Mouse (Mus musculus) embryo, embryonic 11.5 days (tissue): ENCODE results near the gene Olfr56.
"Not testable (repeated sequence)": the region's sequence is repeated elsewhere in the genome, so short reads cannot be mapped to it uniquely, and the experiment has no call there.

ENCODE experiments used
- DNase-seq: peaks from one replicate; pipeline ENCODE4 v3.0.0-alpha.2; 2012; ENCODE audit warnings: low read depth, low spot score

The Olfr56 gene

DNA sequence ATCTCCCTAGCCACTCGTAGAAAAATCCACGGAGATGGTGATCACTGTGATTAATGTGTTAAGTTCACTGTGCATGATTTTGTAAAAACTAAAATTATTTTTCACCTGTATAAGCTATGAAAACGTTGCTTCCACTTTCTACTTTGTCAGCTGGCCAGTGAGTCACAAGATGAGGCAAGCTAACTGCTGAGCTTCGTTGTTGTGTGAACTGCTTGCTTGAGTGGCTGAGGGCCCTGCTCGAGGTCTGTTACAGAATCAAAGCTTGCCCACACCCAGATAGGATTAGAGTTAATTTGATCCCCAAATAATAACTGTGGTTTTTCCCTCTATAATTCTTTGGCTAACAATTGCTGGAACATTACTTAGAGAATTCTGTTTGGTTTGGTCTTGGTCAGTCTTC is 73.2 kb downstream of the Olfr56 start:
- not testable (repeated sequence) for DNase-seq

DNA sequence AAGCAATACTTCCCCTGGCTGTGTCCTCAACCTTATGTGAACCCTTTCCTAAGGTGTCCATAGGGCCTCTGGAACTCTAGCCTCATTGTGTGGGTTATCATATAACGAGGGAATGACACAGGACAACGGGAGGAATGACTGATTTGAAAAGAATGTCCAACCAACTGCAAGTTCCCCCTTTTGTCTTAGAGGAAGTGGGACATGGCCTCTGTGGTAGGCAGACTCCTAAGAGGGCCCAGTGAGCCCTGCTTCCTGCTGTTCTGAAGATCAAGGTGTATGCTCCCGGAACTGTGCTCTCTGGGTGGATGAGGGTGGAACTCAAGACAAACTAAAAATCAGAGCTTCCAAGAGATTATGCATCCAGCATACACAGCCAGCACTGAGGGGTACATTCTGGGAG is 81.4 kb downstream of the Olfr56 start:
- DNase-seq = not testable (repeated sequence)

DNA sequence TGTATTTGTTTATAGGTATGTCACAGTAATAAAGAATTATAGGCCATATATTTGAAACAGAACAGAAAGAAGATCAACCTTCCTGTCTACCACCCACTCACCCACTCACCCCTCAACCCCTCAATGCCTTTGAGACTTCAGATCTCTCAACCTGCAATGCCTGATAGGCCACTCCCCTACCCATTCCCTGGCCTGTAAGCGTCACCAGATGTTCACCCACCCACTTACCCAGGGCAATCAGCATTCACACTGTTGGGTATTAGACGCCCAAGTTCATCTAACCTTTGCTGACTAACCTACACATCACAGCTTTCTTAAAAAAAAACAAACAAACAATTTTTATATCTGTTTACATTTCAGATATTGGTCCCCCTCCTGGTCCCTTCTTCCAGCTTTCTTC is 83.2 kb downstream of the Olfr56 start:
- not testable (repeated sequence) for DNase-seq

DNA sequence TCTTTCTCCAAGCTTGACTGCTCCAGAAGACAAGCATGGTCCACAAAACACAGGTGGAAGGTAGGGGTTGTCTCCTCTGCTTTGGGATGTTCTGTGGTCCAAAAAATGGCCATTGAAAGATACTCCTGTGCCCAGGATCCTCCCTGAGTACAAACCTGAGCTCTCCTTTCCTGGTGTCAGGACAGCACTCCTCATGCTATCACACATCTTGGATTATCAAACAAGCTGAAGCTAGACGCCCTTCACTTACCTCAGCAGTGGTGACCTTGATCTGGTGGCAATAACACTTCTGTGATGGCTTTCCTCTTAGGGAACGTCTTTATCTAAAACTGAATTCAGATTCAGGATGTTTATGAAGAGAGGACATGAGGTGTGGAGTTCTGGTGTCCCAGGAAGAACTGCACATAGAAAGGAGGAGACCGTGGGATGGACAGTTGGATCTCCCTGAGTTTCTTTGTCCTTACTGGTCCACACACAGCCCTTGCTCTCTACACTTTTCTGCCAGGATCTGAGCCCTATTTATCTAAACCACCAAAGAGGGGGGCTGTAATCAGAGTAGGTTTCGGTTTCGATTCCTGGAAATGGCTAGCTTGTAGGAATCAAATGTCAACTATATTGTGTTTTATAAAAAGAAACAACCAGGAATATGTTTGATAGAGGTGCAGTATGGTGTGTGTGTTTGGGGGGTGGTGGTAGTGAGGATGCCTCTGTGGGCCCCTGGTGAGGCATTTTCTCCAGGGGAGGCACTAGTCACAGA is 85.2 kb downstream of the Olfr56 start, which contains the start of gene Tgtp2:
TSS of gene Tgtp2 (minus strand) at position 494 of the 757 bp plus-strand sequence.
- DNase-seq = not testable (repeated sequence)

DNA sequence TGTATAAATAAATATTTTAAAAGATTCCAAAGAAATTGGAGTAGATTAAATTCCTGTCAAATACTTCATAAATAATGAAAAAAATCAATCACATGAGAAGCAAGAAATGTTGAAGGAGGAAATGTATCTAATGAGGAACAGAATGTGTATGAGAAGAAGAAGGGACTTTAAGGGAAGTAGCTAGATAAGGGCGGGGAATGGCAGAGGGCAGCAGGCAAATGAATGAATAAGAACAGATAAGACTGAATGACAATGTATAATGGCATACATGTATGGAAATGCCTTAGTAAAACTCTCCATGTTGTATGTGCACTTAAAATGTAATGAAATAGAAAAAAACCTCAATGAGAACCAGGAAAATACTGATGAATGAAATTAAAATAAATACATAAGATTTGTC is 89.7 kb downstream of the Olfr56 start:
- DNase-seq = no peak

DNA sequence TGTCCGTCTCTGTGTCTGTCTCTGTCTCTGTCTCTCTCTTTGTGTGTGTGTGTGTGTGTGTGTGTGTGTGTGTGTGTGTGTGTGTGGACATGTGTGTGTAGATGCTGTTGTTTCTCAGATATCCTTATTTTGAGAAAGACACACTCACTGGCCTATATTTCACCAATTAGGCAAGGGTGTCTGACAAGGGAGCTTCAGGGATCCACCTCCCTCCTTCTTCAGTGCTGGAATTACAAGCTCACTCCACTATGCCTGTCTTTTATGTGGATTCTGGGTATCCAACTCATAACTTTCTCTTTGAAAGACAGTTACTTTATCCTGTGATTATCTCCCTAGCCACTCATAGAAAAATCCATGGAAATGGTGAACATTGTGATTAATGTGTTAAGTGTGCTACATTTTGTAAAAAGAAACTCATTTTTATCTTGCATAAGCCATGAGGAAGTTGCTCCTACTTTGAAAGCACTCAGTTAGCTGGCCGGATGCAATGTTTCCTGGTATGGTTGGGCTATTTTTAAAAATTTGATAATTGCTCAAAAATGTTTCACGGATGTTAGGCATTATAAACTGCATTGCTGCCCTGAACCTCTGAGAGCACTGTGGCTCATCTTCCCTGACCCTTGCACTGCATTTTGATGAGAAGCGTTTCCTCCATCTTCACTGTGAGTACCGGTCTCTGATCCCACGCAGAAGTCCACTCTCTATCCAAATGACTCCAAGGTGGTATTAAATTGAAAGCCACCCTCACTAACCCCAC is 97.5 kb downstream of the Olfr56 start, which contains the start of gene Ifi47:
TSS of gene Ifi47 (plus strand) at position 587 of the 757 bp plus-strand sequence.
- not testable (repeated sequence) for DNase-seq

DNA sequence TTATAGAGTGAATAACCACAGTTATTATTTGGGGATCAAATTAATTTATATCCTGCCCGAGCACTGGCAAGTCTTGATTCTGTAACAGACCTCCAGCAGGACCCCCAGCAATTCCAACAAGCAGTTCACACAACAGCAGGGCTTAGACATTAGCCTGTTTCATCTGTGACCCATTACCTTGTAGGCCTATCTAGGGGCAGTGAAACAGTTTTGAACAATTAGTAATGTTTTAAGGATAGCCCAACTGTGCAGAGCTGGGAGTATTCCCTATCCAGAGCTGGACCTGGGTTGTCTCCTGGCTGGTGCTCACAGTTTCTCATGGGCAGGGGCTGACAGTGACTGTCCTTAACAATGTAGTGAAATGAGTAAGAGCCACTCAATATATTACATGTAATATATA is 98.3 kb downstream of the Olfr56 start:
- no peak for DNase-seq

DNA sequence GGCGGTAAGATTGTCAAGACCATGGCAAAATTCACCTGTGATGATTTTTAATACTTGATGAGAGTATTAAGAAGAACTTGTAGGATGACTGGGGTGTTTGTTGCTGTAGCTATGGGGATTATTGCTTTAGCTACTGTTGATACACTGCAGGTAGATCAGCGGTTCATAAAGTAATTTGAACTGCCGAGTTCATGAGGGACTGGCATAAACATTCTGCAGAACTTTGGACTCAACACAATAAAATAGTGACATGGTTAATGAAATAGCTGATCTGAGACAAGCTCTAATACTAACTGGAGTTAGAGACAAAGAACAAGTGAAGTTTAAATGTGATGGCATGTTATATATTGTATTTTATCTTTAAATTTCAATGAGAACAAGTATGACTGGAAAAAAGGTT is 100.0 kb downstream of the Olfr56 start:
- DNase-seq = no peak

DNA sequence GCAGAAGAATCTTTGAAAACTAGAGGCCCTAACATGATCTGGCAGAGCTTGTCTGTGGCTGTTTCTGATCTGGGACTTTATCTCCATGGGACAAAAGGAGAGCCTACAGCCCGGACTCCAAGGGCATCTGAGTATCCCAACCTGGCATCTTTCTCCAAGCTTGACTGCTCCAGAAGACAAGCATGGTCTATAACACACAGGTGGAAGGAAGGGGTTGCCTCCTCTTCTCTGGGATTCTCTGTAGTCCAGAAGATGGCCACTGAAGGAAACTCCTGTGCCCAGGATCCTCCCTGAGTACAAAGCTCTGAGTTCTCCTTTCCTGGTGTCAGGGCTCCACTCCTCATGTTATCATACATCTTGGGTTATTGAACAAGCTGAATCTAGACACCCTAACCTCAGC is 101.9 kb downstream of the Olfr56 start:
- DNase-seq = no peak

DNA sequence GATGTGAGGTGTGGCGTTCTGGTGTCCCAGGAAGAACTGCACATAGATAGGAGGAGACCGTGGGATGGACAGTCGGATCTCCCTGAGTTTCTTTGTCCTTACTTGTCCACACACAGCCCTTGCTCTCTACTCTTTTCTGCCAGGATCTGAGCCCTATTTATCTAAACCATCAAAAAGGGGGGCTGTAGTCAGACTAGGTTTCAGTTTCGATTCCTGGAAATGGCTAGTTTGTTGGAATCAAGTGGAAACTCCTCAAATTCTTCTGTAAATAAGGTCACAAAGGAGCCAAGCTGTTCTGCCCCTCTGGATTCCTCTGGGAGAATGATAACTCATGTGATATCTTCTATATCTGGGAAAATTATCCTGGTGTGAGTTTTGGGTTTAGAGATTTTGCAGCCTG is 102.7 kb downstream of the Olfr56 start:
- DNase-seq = no peak

DNA sequence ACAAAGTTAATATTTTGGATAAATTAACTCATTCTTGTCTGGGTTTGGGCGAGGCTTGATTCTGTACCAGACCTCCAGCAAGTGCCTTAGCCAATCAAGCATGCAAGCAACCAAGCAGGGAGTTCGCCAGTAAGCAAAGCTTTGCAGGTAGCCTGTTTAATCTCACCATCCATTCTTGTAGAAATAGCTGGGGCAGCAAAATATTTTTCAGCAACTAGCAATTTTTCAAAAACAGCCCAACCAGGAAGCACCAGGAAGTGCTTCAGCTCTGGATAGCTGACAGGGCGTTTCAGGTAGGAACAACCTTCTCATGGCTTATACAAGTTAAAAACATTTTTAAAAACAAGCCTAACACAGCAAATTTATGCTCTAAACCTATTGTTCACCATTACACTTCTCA is 103.2 kb downstream of the Olfr56 start:
- DNase-seq = no peak

DNA sequence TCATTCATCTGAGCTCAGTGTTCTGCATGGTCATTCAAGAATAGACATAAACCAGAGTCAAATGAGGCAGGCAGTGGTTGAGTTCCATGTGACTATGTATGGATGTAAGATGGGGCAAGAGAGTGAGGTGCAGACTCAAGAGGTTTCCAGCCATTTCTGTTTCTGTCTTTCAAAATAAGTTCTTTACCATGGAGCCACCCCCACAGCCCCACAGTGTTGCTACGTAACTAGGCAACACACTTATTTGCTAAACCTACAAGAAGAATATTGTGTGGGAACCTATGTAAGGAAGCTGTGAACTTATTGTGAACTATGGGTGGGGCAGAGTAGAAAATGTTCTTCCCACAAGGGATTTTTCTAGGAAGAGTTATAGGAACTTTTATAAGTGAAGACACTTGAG is 104.5 kb downstream of the Olfr56 start:
- DNase-seq = no peak

DNA sequence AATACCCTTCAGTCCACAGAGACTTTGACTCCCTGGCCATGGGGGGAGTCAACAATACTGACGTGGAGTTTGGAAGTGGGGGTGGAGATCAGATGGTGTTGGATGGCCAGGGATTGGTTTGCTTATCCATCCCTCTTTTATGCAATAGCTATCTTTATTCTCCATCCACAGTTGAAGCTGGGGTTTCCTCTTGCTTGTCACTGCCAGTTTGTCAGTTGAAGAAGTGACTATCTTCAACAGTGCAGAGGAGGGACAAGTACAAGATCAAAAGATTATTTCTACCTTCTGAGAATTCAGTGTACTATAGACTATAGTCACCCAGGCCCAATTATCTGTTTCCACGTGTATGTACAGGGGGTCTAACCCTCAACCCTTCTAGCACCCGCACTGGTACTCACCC is 105.1 kb downstream of the Olfr56 start:
- no peak for DNase-seq

DNA sequence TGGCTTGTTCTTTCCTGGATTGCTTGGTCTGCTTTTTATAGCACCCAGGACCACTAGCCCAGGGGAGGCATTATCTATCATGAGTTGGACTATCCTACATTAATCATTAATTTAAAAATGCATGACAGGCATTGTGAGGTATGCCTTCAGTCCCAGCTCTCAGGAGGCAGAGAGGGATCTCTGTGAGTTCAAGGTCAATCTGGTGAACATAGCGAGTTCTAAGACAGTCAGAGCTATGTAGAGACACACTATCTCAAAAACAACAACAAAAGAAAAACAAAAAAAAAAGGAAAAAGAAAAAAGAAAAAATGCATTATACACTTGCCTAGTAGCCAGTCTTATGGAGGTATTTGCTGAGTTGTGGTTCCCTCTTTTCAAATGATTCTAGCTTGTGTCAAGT is 105.7 kb downstream of the Olfr56 start:
- no peak for DNase-seq

DNA sequence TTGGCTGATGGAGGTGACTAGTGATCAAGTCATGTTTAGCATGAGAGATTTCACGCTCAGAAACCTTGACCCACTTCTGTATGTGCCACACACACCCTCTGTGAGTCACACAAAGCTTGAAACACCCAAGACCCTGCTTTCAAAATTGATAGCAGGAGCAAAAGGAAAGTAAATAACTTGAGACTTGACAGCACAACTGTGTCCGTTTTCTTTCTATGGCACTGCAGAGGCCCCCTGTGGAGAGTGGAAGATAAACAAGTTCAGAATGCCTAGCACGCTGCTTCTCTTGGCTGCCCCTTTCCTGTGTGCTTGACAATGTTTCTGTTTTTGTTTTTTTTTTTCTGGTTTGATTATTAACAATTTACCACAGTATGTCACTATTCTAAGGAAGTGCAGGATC is 106.2 kb downstream of the Olfr56 start:
- DNase-seq = no peak

DNA sequence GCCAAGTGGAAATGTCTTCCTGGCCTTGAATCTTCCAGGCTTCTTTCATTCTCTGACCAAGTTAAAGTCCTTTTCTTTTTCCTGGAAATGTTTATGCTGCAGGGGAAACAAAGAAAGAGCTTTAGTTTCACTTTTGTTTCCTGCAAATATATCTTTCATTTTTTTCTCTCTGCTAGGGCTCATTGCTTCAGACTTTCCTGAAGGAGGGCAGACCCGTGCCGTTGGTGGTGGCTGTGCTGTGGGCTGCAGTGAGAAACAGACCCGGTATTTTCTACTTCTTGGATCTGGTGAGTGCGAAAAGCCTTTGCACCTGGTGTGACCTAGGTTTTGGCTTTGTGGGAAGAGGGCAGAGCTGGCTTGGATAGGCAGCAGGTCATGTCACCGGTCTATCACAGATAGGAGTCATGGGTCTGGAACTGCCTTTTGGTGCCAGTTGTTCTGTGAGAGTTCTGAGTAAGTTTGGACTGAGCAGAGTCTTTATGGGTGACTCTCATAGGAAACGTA is 108.2 kb downstream of the Olfr56 start:
- DNase-seq = no peak

DNA sequence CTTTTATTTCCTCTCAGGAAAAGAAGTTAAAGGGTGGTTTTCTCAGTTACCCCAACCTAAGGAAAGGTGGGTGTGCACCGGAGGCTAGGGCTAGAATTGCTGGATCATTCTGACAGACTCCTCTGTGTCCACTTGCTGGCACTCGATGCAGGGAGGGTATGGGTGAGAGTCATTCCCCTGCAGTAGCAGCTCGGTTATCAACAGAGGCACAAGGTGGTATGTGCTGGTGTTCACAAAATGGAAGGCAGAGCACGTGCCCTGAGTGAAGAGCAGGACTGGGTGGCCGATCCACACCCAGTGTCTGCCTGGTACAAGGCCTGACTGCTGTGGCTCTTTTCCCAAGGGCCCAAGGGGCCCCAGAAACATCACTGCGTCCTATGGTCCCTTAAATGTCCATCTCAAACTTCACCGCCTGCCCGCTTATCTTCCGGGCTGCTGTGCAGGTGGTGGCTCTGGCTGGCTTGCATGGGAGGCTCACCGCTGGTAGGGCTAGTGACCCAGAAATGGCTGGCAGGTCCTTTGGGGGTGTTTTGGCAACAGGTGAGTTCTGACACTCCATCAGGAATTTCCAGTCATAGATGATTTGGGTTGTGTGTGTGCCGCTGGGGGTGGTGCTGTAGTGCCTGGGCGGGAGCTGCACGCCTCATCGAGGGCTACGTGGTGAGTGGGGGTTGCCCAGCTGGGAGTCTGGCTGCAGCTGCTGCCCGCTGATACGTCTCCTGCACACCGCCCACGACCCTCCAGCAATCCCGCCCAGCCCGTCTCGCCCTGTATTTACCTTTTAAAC is 109.3 kb downstream of the Olfr56 start:
- no peak for DNase-seq

DNA sequence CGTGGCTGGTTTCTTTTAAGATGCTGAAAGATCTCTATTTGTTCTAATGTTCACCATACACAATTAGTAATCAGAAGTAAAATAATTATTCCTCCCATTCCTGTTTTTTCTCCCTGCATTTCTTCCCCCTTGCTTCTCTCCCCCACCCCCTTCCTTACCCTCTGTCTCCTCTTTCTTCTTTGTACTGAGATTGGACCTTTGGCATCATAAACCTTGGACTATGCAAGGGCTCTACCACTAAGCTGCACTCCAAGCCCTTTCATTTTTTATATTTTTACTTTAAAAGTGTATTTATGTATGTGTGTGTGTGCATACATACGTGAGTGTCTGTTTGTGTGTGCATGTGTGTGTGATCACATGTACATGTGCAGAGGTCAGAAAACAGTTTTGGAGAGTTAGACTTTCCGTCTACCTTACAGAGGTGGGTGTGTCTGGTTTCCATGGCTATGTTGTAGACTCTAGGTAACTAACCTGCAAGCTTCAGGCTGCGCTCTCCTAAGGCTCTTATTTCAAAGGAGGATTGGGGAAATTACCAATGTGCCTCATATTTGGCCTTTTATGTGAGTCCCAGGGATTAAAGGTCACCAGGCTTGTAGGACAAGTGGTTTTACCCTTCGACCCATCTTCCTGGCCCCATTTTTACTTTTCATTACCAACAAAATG is 110.4 kb downstream of the Olfr56 start:
- DNase-seq = no peak

DNA sequence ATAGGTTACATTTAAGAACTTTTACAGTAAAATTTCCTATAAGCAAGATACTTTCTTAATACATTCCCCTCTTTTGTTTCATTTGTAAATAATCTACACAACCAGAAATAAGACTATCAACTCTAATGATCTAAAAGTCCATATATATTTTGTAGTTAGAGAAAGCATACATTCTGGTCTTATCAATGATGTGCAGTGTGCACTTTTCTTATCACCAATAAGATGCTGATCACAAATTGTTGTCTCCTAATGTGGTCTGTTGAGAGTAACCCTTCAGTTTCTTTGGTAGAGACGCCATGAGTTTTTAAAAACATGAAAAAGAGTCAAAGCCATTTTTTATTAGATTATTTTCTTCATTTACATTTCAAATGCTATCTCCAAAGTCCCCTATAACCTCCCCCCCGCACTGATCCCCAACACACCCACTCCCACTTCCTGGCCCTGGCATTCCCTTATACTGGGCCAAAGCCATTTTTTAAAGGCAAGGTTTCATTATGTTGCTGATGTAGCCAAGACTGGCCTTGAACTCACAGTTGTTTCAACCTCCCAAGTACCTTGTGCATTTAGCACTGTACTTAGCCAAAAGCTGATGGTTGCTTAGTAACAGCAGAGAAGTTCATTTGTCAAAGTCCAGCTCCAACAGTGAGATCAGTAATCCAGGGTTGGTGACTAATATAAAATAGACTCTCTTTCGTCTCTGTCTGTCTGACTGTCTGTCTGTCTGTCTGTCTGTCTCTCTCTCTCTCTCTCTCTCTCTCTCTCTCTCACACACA is 111.2 kb downstream of the Olfr56 start:
- DNase-seq = no peak

DNA sequence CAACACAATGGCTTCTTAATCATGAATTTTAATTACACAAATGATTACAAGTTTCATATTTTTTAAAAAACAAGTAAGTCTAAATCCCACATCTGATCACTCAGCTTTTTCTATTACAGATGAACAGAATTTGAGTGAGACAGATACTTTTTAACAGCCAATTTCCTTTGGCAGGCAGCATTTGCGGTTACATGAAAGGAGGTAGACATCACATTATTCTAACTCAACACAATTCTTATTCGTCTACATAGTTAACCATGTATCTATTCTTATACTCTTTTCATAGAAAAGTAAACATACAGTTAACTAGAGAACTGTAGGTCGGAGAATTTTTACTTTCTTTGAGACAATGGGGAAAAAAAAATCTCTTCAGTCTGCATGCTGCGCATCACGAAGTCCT is 111.9 kb downstream of the Olfr56 start:
- DNase-seq = no peak

DNA sequence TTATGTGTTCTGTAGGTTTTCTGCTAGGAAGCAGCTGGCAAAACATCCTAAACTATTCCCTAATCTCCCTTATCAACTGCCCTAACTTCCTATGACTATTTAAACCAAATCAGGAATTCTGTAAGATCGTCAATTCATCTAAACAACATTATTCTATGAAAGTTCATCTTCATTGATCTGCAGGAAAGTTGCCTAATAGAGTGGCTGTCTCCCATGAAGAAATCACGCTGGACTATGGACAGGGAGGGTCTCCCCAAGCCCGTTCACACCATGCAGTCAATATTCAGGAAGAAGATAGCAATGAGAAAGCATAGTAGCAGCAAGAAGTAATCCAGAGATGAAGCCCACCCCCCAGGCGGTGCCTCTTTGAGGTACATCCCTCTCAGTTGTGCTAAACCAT is 112.5 kb downstream of the Olfr56 start:
- DNase-seq = no peak
